Mouse (Mus musculus) heart, embryonic 12.5 days (tissue): Measurements from ENCODE around the gene BC051142. TPM values are rescaled to one million over a fixed set of nuclear protein-coding genes. Genes with fewer than 3 reads are reported as not detected.

Experiments
- ATAC-seq: fragments of 200-750 bp; cut with Nextera tagmentation; 2 replicates; pipeline ENCODE4 v1.8.0; 2017; ENCODE audit warnings: moderate TSS enrichment, moderate library complexity; ENCODE audit not compliant: insufficient number of reproducible peaks, low FRiP score
- H3K27ac ChIP-seq: fragments of 300-500 bp; sonication (generic); 2 replicates; pipeline ENCODE4 v1.5.1; 2016; ENCODE audit warnings: mild to moderate bottlenecking, moderate library complexity; ENCODE audit not compliant: poor library complexity, severe bottlenecking
- H3K27me3 ChIP-seq: fragments of 300-500 bp; sonication (generic); replicated peaks from 2 replicates; pipeline ENCODE4 v1.6.1; 2016; ENCODE audit warnings: mild to moderate bottlenecking, moderate library complexity
- H3K36me3 ChIP-seq: fragments of 300-500 bp; sonication (generic); 2 replicates; pipeline ENCODE4 v1.6.1; 2016; ENCODE audit warnings: mild to moderate bottlenecking, moderate library complexity
- H3K4me1 ChIP-seq: fragments of 300-500 bp; sonication (generic); replicated peaks from 2 replicates; pipeline ENCODE4 v1.6.1; 2016; ENCODE audit warnings: mild to moderate bottlenecking
- H3K4me2 ChIP-seq: fragments of 300-500 bp; sonication (generic); 2 replicates; pipeline ENCODE4 v1.6.1; 2016; ENCODE audit warnings: mild to moderate bottlenecking, moderate library complexity
- H3K4me3 ChIP-seq: fragments of 300-500 bp; sonication (generic); 2 replicates; pipeline ENCODE4 v1.5.1; 2016; ENCODE audit warnings: mild to moderate bottlenecking
- H3K9ac ChIP-seq: fragments of 300-500 bp; sonication (generic); 2 replicates; pipeline ENCODE4 v1.6.1; 2016; ENCODE audit warnings: mild to moderate bottlenecking, moderate library complexity
- H3K9me3 ChIP-seq: fragments of 300-500 bp; sonication (generic); replicated peaks from 2 replicates; pipeline ENCODE4 v1.6.1; 2016; ENCODE audit warnings: mild to moderate bottlenecking, moderate library complexity
- WGBS: fragments of 180-500 bp; shearing (Covaris S2); methylation state at CpG from one replicate; pipeline ENCODE4 v1.1.7; 2016; 5-methylcytosine and 5-hydroxymethylcytosine counted together
- polyA plus RNA-seq: library from polyadenylated mRNA; unstranded; fragments of >200 nt; fragmentation: Nextera tagmentation; extraction: Ambion mirVana; gene quantifications from 2 replicates; pipeline ENCODE4 v1.2.1, GENCODE M21; 2016

BC051142 gene
- polyA plus RNA-seq, 1 experiment from 2014 or later, result not detected

- H3K4me1 ChIP-seq, result no peaks in the 10 kb centered on the region
- ATAC-seq, result no peak
- peak overlapping the region; percentile 86 for H3K4me2 ChIP-seq
- no peak overlapping the region for H3K27ac ChIP-seq
- no peaks in the 10 kb centered on the region for H3K9me3 ChIP-seq
- peak overlapping the region; percentile 62 for H3K4me3 ChIP-seq
- H3K36me3 ChIP-seq, result no peaks in the 10 kb centered on the region
- peaks cover 16% of the 10 kb centered on the region for H3K27me3 ChIP-seq
- WGBS, result 12% methylated on average over 9 of the region's 9 CpGs
- H3K9ac ChIP-seq, result no peak overlapping the region; the same call in 1 of the 2 replicates
These were observed 436 bp upstream of the BC051142 start for GRCm38 (mm10) chr17:34398058-34398710.

DNA sequence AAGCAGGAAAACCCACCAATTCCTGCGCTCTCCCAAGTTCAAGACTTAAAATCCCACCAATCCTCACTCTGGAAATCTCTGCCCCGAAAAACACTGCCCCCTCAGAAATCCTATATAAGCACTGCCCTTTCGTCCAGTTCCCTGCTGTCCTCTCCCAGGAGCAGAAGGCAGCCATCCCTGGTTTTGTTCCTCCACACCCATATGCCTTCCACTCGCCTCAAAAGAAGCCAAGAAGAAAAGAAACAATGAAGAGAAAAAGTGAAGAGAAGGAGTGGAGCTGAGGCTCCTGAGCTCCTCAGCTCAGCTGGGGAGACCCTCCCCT lies 735 bp downstream of the BC051142 start:
- WGBS, result 45% methylated on average over 4 of the region's 4 CpGs
- ATAC-seq, result no peak
- peaks cover 16% of the 10 kb centered on the region for H3K27me3 ChIP-seq
- peak overlapping the region; percentile 86 for H3K4me2 ChIP-seq
- no peaks in the 10 kb centered on the region for H3K9me3 ChIP-seq
- H3K9ac ChIP-seq, result no peak overlapping the region
- no peak overlapping the region for H3K4me3 ChIP-seq
- H3K27ac ChIP-seq, result no peak overlapping the region
- no peaks in the 10 kb centered on the region for H3K36me3 ChIP-seq
- no peaks in the 10 kb centered on the region for H3K4me1 ChIP-seq

DNA sequence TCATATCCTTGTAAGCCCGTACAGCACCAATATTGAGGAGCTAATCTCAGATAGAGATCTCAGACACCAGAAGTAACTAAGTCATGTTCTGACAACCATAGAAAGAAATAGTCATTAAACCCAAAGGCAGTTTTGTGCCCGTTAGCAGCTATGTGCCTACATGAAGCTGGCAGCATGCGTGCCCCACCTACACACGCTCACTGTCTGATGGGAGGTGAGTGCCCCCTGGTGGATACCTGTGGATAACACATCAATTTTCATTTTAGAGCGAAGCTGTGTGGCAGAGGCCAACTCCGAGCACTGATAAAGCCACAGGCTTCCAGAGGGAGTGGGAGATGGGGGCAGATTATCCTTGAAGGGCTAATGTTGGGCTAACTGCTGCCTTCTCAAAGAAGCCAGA lies 12.5 kb downstream of the BC051142 start:
- ATAC-seq, result no peak
- Histone ChIP-seq H3K4me2 (no peak overlapping the region), H3K4me3 (no peak overlapping the region), H3K27me3 (peaks cover 14% of the 10 kb centered on the region), H3K9me3 (no peaks in the 10 kb centered on the region), H3K36me3 (no peaks in the 10 kb centered on the region), H3K27ac (no peak overlapping the region), H3K4me1 (no peaks in the 10 kb centered on the region), H3K9ac (no peak overlapping the region)
- WGBS, result 23% methylated on average over 6 of the region's 6 CpGs

DNA sequence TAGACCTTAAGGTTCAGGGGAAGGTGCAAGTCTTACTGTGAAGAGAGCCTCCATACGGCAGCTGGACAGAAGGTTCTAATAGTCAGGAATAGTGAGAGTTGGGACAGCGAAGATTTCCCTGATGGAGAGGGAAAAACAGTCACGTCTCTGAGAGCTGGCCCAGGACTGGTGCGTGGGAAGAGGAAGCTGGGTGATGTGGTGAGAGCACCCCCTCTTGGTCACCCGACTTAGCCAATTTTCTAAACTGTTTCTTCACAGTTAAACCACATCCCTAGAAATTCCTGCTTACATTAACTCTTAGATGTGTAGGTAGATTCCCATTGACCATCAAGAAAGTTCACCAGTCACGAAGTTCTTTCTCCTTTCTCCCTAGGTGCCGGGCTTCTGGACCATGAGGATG lies 21.4 kb downstream of the BC051142 start:
- Histone ChIP-seq H3K27me3 (0 out of 2 replicates have a peak, but pooled peaks cover 5% of the 10 kb centered on the region), H3K9me3 (no peaks in the 10 kb centered on the region), H3K4me3 (no peak overlapping the region), H3K4me1 (no peaks in the 10 kb centered on the region), H3K4me2 (no peak overlapping the region), H3K9ac (no peak overlapping the region), H3K27ac (no peak overlapping the region), H3K36me3 (no peaks in the 10 kb centered on the region)
- no peak for ATAC-seq
- 62% methylated on average over 7 of the region's 7 CpGs for WGBS

- H3K9ac ChIP-seq, result no peak overlapping the region
- no peaks in the 10 kb centered on the region for H3K9me3 ChIP-seq
- H3K27me3 ChIP-seq, result 0 out of 2 replicates have a peak, but pooled peaks cover 4% of the 10 kb centered on the region
- no peak for ATAC-seq
- H3K36me3 ChIP-seq, result no peaks in the 10 kb centered on the region
- no peak overlapping the region for H3K27ac ChIP-seq
- H3K4me3 ChIP-seq, result no peak overlapping the region
- no peaks in the 10 kb centered on the region for H3K4me1 ChIP-seq
- no peak overlapping the region for H3K4me2 ChIP-seq
These were observed 29.0 kb downstream of the BC051142 start for GRCm38 (mm10) chr17:34427597-34427996.

GRCm38 (mm10) chr17:34437120-34437519 lies 38.5 kb downstream of the BC051142 start:
- Histone ChIP-seq H3K9ac (no peak overlapping the region), H3K4me2 (no peak overlapping the region), H3K4me1 (no peaks in the 10 kb centered on the region), H3K27ac (no peak overlapping the region), H3K4me3 (no peak overlapping the region), H3K9me3 (peaks cover 8% of the 10 kb centered on the region; the same call in 1 of the 2 replicates), H3K36me3 (no peaks in the 10 kb centered on the region), H3K27me3 (no peaks in the 10 kb centered on the region)
- ATAC-seq, result no peak
- 63% methylated on average over 4 of the region's 4 CpGs for WGBS

- Histone ChIP-seq H3K36me3 (no peaks in the 10 kb centered on the region), H3K27me3 (no peaks in the 10 kb centered on the region), H3K27ac (no peak overlapping the region), H3K4me2 (no peak overlapping the region), H3K4me1 (no peaks in the 10 kb centered on the region), H3K4me3 (no peak overlapping the region), H3K9me3 (peaks cover 8% of the 10 kb centered on the region; the same call in 1 of the 2 replicates), H3K9ac (no peak overlapping the region)
- 57% methylated on average over 7 of the region's 7 CpGs for WGBS
- no peak for ATAC-seq
These were observed 39.0 kb downstream of the BC051142 start for GRCm38 (mm10) chr17:34437606-34438005.

DNA sequence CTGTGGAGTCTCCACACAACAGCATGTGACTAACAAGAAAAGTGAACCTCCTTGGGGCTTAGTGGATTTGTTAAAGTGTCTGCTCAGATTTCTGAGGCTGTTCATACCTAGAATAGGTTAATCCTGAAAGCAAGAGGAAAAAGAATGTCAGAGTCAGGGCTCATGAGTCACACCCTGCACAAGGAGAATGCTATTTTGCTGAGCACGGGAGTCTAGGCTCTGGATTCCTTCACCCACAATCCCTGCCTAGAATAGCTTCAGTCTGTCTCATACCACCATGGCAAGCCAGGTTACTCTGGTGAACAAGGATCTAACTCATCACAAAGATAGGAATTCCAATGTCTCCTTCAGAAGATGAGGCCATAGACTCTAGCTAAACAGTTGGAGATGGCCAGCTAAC lies 40.0 kb downstream of the BC051142 start:
- no peak overlapping the region for H3K27ac ChIP-seq
- no peak overlapping the region for H3K4me3 ChIP-seq
- H3K9ac ChIP-seq, result no peak overlapping the region
- H3K4me1 ChIP-seq, result no peaks in the 10 kb centered on the region
- H3K9me3 ChIP-seq, result peaks cover 8% of the 10 kb centered on the region; the same call in 1 of the 2 replicates
- no peak overlapping the region for H3K4me2 ChIP-seq
- 21% methylated on average over 1 of the region's 1 CpGs for WGBS
- no peak for ATAC-seq
- H3K36me3 ChIP-seq, result no peaks in the 10 kb centered on the region
- H3K27me3 ChIP-seq, result no peaks in the 10 kb centered on the region

DNA sequence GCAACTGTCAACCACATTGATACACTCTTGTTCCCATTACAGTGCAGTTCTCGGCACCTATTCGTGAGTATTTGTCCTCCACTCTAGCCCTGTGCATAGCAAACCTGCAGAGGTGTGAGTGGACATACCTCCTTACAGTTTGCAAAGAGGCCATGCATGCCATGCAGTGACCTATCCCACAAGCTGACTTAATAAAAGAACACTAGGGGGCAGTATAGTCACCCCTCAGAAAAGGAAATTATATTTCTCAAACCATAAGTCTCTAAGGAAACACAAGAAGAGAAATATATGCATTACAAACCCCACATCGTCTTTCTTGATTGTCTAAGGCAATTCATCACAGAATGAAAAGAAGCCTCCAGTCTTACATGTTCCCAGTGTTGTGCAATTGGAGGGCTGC lies 41.2 kb downstream of the BC051142 start:
- no peak overlapping the region for H3K4me2 ChIP-seq
- H3K27me3 ChIP-seq, result no peaks in the 10 kb centered on the region
- H3K36me3 ChIP-seq, result no peaks in the 10 kb centered on the region
- H3K9ac ChIP-seq, result no peak overlapping the region
- ATAC-seq, result no peak
- WGBS, result 38% methylated on average over 3 of the region's 3 CpGs
- H3K4me1 ChIP-seq, result no peaks in the 10 kb centered on the region
- H3K9me3 ChIP-seq, result peaks cover 8% of the 10 kb centered on the region; the same call in 1 of the 2 replicates
- H3K27ac ChIP-seq, result no peak overlapping the region
- no peak overlapping the region for H3K4me3 ChIP-seq

DNA sequence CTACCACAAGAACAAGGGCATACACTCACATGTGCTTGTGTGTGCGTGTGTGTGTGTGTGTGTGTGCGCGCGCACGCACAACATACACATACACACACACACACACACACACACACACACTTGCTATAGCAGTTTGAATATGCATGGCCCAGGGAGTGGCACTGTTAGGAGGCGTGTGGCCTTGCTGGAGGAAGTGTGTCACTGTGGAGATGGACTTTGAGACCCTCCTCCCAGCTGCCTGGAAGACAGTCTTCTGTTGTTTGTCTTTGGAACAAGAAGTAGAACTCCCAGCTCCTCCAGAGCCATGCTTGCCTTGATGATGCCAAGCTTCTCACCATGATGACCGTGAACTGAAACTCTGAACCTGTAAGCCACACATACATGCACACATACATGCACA lies 43.4 kb downstream of the BC051142 start:
- WGBS, result 84% methylated on average over 7 of the region's 7 CpGs
- no peak overlapping the region for H3K9ac ChIP-seq
- no peaks in the 10 kb centered on the region for H3K27me3 ChIP-seq
- H3K9me3 ChIP-seq, result no peaks in the 10 kb centered on the region
- no peak for ATAC-seq
- no peak overlapping the region for H3K27ac ChIP-seq
- no peak overlapping the region for H3K4me3 ChIP-seq
- no peak overlapping the region for H3K4me2 ChIP-seq
- H3K36me3 ChIP-seq, result no peaks in the 10 kb centered on the region
- H3K4me1 ChIP-seq, result no peaks in the 10 kb centered on the region

DNA sequence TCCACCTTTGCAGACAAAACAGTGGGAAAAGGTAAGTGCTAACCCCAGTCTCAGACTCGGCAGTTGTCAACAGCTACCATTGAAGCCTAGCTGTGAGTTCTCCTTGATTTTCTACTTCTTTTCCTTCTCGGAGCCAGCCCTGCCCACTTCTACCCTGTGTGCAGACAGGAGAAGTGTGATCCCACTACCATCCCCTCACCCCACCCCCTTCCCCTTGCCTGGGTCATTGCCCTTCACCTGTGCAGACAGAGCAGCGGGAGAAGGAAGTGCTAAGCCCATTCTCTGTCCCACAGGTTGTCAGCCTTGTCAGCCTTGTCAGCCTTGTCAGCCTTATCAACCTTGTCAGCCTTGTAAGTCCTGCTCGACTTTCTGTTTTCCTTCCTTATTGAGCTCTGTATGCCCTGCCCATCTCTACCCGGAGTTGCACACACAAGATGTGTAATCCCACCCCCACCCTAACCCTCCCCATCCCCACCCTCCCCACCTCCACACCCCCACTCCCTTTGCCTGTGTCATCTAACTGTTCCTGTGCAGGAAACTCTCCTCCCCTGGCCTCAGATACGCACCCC lies 49.9 kb downstream of the BC051142 start:
- Histone ChIP-seq H3K27me3 (no peaks in the 10 kb centered on the region), H3K9ac (no peak overlapping the region), H3K4me3 (no peak overlapping the region), H3K4me2 (no peak overlapping the region), H3K9me3 (no peaks in the 10 kb centered on the region), H3K4me1 (peaks cover 5% of the 10 kb centered on the region), H3K36me3 (no peaks in the 10 kb centered on the region), H3K27ac (no peak overlapping the region)
- ATAC-seq, result no peak
- WGBS, result 26% methylated on average over 6 of the region's 6 CpGs

DNA sequence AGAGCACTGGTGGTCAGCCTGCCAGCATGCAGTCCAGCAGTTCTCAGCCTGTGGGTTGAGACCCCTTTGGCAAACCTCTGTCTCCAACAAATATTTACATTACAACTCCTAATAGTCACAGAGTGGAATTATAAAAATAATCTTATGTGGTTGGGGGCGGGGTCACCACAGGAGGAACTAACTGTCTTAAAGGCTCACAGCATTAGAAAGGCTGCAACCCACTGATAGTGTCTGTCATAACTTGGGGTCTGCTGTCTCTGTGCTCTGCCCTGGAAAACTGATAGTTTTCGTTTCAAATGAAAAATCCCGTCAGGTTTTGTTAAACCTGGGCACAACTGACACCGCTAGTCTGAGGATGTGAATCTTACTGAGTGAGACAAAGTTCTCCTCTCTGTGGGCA lies 59.0 kb downstream of the BC051142 start:
- H3K36me3 ChIP-seq, result no peaks in the 10 kb centered on the region
- no peak overlapping the region for H3K4me2 ChIP-seq
- H3K27ac ChIP-seq, result no peak overlapping the region
- no peak for ATAC-seq
- H3K4me3 ChIP-seq, result no peak overlapping the region
- H3K9me3 ChIP-seq, result no peaks in the 10 kb centered on the region
- 69% methylated on average over 4 of the region's 4 CpGs for WGBS
- H3K4me1 ChIP-seq, result no peaks in the 10 kb centered on the region
- no peaks in the 10 kb centered on the region; the same call in 1 of the 2 replicates for H3K27me3 ChIP-seq
- H3K9ac ChIP-seq, result no peak overlapping the region
